Mouse (Mus musculus): ENCODE measurements around the gene Pmpca. TPM values are rescaled to one million over a fixed set of nuclear protein-coding genes. Genes with fewer than 3 reads are reported as not detected.

Pmpca gene
- polyA plus RNA-seq (2015; fragmentation: Nextera tagmentation; extraction: Ambion mirVana), result 94.3 and 95.6 TPM in 2 replicates

DNA sequence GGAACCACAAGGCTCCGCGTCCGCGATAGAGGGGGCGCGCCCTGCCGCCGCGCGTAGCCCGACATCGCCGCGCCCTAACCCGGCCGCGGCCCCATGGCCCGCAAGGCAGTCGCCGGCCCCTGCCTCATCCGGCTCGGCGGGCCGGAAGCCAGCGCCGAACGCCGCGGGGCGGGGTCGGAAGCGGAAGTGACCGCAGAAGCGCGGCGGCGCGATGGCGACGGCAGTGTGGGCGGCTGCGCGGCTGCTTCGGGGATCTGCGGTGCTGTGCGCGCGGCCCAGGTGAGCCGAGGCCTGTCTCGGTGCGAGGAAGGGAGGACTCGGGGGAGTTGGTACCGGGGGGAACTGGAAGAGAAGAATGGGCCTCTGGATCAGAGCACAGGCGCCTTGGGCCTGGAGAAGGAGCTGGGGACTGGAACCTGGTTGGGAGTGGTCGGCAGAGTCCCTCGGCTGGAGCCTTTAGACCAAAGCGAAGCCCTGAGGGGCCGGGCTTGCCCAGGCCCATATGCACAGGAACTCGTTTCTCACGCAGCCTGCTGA is at the start of gene Pmpca, which contains the start of gene Entr1:
Gene Pmpca (plus strand): TSS at position 186 of the 537 bp plus-strand sequence.
Gene Entr1 (minus strand): TSS at position 163 of the 537 bp plus-strand sequence.
- ATAC-seq (ENCODE audit: low FRiP score), result peak; percentile 92
- peak within 1 kb of the TSS; percentile 99 for H3K4me2 ChIP-seq
- peak within 1 kb of the TSS; percentile 97 for H3K9ac ChIP-seq
- under 1% methylated on average over 53 of the region's 60 CpGs for WGBS
- peaks cover 76% of the 10 kb centered on the region for H3K36me3 ChIP-seq
- H3K4me3 ChIP-seq, result peak within 1 kb of the TSS; percentile 97
- peak within 1 kb of the TSS; percentile 86 for H3K27ac ChIP-seq
- no peaks in the 10 kb centered on the region for H3K27me3 ChIP-seq
- H3K4me1 ChIP-seq (replicated peaks), result peaks cover 28% of the 10 kb centered on the region
- H3K9me3 ChIP-seq, result no peaks in the 10 kb centered on the region

DNA sequence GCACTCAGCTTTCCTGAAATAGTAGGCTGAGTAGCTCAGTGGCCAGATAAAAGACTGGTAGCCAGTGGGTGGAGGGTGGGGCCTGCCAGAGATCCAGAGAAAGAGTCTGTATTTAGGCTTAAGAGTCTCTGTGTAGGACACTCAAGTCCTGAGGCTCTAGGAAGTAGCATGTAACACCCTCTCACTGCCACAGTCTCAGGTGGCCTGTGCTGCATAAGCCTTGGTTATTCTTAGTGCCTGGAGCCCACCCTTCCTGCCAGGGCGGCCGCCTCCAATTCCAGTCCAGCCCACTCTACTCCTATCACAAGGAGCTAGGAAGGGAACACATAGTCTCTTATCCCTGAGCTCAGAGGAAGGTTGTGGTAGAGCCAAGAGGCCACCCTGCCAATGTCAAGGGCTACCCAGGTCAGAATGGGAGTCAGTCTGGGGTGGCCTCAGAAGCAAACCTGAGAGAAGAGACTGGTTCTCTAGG is 47.6 kb upstream of the Pmpca start:
- H3K36me3 ChIP-seq, result peaks cover 83% of the 10 kb centered on the region
- no peaks in the 10 kb centered on the region for H3K27me3 ChIP-seq
- no peak for ATAC-seq (ENCODE audit: low FRiP score)
- no peaks in the 10 kb centered on the region for H3K4me1 ChIP-seq (replicated peaks)
- no peaks in the 10 kb centered on the region for H3K9me3 ChIP-seq
- H3K27ac ChIP-seq, result peak overlapping the region; percentile 48; the same call in 1 of the 2 replicates
- H3K4me3 ChIP-seq, result no peak overlapping the region
- WGBS, result 83% methylated on average over 2 of the region's 2 CpGs
- H3K9ac ChIP-seq, result no peak overlapping the region; the same call in 1 of the 2 replicates
- no peak overlapping the region for H3K4me2 ChIP-seq

DNA sequence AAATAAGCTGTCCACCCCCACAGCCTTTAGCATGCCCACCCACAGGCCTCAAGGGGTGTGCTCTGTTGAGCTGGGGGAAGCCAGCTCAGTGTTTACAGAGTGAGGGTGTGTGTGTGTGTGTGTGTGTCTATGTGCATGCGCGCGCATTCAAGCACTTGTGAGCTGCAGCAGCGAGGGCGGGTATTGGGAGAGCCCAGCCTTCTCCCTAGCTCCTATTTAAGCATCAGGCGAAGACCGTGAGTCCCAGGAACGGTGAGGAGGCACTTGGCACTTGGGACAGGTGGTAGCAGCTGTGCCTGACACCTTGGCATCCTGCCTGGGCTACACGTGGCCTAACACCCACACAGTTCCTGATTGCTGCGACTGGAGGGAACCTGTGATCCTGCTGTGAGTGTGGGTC is 47.1 kb upstream of the Pmpca start:
- Histone ChIP-seq H3K4me3 (no peak overlapping the region), H3K4me2 (no peak overlapping the region), H3K27ac (peak overlapping the region; percentile 48; the same call in 1 of the 2 replicates), H3K4me1 (replicated peaks) (no peaks in the 10 kb centered on the region), H3K27me3 (no peaks in the 10 kb centered on the region), H3K9me3 (no peaks in the 10 kb centered on the region), H3K36me3 (peaks cover 88% of the 10 kb centered on the region), H3K9ac (no peak overlapping the region)
- 81% methylated on average over 10 of the region's 10 CpGs for WGBS
- no peak for ATAC-seq (ENCODE audit: low FRiP score)

DNA sequence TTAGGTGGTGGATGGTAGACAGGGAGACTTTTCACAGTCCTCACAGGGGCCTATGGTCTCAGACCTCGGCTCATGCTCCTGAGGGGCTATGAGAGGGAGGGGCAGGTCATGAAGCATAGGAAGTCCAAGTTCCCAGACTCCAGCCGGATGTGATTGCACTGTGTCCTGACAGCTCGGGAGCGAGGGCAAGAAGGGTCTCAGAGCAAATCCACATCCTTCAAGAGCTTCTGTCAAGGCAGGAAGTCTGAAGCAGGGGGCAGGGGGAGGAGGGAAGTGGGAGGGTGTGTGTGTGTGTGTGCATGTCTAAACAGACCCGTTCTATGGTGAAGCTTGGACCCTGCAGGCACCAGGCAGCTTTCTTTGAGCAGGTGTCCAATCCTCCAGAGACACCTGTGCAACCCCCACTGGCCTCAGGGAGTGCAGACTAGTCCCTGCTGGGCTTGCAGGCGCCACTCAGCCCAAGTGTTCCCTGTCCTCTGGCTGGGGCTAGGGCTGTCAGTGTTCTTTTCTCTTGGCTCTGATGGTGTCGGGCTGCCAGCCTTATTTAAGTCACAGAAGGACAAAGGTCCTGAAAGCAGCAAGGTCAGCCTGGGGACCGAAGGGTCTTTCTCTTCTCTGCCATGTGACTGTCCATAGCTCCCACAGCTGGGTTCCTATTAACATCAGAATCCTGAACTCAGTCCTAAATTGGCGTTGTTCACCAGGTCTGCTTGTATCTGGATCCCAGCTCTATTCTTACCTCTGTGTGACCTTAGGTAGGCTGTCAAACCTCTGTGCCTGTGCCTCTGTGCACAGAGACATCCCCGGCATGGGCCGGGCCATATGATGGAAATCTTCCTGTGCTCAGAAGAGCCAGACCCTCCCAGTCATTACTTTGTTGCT is 46.3 kb upstream of the Pmpca start:
- Histone ChIP-seq H3K9ac (no peak overlapping the region), H3K27me3 (no peaks in the 10 kb centered on the region), H3K4me2 (no peak overlapping the region), H3K27ac (peak overlapping the region; percentile 48; the same call in 1 of the 2 replicates), H3K36me3 (peaks cover 96% of the 10 kb centered on the region), H3K4me1 (replicated peaks) (no peaks in the 10 kb centered on the region), H3K4me3 (no peak overlapping the region), H3K9me3 (no peaks in the 10 kb centered on the region)
- 74% methylated on average over 11 of the region's 11 CpGs for WGBS
- no peak for ATAC-seq (ENCODE audit: low FRiP score)

DNA sequence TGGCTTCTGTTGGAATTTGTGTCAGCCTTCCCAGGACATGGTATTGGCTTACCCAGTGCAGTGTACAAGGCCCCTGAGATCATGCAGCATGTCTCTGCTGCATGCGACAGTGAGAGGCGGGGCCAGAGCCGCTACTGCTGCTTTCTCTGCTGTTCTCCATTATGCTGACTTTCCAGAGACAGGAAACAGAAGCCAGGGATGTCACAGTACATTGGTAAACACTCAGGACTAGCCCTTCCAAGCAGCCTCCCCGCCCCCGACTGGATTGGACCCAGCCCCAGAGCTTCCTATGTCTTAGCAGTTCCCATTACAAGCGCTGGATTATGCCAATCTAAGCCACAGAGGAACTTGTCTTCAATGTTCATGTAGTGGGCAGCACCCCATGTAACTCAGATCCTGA is 40.9 kb upstream of the Pmpca start:
- Histone ChIP-seq H3K27ac (peak overlapping the region; percentile 46), H3K9ac (no peak overlapping the region), H3K27me3 (no peaks in the 10 kb centered on the region), H3K4me3 (no peak overlapping the region), H3K36me3 (peaks cover 73% of the 10 kb centered on the region), H3K9me3 (no peaks in the 10 kb centered on the region), H3K4me2 (no peak overlapping the region), H3K4me1 (replicated peaks) (peaks cover 23% of the 10 kb centered on the region)
- ATAC-seq (ENCODE audit: low FRiP score), result no peak
- 75% methylated on average over 6 of the region's 6 CpGs for WGBS

DNA sequence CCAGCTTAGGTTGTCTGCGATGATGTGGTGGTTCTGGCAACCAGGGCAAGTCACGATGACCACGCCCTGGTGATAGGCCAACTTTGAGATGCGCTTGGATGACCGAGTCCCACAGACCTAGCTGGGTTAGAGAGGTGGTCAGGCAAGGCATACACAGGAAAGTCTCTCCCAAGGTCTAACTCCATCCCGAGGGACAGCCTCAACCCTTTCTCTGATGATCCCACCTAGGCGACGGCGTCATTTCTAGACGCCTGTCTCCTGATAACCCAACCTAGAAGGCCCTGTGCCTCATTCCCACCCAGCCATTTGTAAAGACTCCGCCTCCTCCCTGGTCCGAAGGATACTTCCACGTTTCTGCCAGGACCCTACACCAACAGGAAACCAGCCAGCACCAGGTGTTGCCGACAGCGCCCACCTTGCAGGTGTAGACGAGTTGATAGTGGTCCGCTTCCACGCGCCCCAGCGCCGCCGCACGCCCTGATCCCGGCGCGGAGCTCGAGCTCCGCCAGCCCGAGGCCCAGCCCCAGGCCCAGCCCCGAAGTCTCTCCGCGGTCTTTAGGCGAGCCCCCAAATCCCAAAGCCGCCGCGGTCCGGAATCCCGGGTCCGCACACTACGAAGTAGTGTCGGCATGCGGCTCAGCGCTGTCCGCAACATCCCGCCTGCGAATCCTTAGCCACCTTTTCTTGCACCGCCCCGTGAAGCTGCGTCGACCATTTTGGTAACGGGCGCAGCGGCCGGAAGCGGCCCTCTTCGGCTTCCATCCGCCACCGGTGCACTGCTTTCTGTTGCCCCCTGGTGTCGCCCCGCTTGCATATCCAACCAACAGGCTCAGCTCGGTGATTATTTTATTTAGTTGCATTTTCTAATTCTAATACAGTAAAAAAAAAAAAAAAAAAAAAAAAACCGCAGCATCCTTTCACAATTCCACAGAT is 37.5 kb upstream of the Pmpca start, which contains the start of gene Dnlz:
Gene Dnlz (minus strand): TSS at position 753 of the 933 bp plus-strand sequence.
- Histone ChIP-seq H3K9ac (peak within 1 kb of the TSS; percentile 86), H3K27me3 (no peaks in the 10 kb centered on the region), H3K4me3 (peak within 1 kb of the TSS; percentile 64), H3K4me1 (replicated peaks) (peaks cover 34% of the 10 kb centered on the region), H3K27ac (peak within 1 kb of the TSS; percentile 90), H3K36me3 (peaks cover 39% of the 10 kb centered on the region), H3K4me2 (peak within 1 kb of the TSS; percentile 79), H3K9me3 (no peaks in the 10 kb centered on the region)
- peak; percentile 86 for ATAC-seq (ENCODE audit: low FRiP score)
- 1% methylated on average over 62 of the region's 62 CpGs for WGBS

DNA sequence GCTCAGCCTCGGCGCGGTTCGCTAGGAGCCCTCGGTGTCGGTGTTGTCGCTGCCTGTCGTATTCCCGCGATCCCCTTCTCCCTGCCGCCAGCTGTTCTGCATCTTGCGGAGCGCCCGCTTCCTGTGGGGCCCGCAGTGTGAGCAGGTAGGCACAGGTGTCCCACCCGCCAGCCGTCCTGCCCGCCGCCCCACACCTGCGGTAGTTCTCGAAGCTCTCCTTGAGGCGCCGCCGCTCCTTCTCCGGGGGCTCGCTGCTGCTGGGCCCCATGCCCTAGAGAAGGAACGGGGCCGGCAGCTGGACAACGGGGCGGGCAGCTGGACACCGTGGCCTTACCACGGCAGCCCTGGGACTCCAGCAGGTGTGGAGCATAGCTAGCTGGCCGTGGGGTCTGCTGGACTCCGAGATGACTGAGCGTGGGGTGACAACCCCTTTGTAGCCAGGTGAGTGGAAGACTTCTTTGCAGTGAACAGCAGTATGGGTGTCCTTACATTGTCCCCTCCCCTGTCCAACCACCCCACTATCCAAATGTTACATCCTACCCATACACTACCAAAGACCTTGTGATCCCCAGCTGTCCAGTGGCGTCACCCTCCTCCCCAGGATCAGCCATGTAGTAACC is 36.7 kb upstream of the Pmpca start:
- 3% methylated on average over 36 of the region's 36 CpGs for WGBS
- H3K4me1 ChIP-seq (replicated peaks), result peaks cover 35% of the 10 kb centered on the region
- H3K27ac ChIP-seq, result peak overlapping the region; percentile 90
- H3K36me3 ChIP-seq, result peaks cover 35% of the 10 kb centered on the region
- peak overlapping the region; percentile 64 for H3K4me3 ChIP-seq
- H3K4me2 ChIP-seq, result peak overlapping the region; percentile 79
- no peaks in the 10 kb centered on the region for H3K27me3 ChIP-seq
- peak overlapping the region; percentile 86 for H3K9ac ChIP-seq
- H3K9me3 ChIP-seq, result no peaks in the 10 kb centered on the region
- ATAC-seq (ENCODE audit: low FRiP score), result peak; percentile 54

DNA sequence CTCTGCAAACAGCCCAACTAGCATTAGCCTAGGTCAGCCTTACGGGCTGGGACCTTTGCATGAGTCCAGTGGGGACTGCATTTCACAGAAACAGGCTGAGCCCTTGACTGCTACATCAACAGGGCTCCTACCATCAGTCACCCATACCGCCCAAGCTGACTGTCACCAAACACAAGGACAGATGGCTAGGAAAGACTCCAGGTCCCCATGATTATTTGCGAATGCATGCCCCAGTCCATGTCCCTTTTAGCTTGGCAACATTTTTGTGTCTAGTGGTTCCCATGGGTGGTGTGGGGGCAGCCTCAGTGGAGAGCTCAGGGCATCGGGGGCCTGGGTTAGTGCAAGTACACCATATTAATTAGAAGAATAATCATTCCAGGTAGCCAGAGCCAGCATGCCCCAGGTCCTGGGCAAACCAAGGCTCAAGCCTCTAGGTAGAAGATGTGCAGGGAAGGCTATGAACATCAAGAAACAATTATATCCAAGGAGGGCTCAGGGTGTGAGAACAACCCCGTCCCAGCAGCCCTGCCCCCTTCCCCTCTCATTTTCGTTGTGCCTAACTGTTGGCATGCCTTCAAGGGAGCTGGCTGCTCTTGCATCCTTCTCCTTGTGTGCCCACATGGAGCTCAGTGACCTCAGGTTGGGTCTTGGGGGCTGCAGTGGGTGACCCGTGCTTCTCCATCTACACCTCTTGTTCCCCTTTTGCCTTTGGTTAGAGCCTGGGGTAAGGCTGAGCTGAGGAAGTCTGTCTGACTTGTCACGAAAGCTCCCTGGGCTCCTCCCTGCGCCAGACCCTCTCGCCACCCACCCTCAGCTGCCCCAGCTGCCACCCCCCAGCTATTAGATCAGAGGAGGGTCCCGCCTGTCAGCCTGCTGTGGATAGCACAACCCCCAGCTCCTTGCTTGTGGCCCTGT is 35.8 kb upstream of the Pmpca start:
- H3K27ac ChIP-seq, result no peak overlapping the region

DNA sequence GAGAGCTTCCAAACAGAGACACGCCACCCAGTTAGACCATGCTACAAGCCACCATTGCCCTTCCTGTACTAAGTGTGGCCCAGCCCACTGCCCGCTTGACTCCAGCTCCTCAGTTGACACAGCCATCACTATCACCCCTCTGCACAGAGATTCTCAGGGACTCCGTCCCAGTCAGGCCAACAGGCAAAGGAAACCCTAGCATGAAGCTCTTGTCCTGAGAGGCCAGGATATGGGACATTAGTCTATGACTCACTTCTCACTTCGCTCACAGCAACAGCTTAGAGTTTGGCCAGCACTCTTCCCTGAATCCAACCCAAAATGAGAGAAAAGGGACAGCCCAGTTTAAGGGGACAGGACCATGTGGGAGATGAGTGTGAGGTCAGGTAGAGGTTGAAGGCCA is 34.7 kb upstream of the Pmpca start:
- Histone ChIP-seq H3K9me3 (no peaks in the 10 kb centered on the region), H3K27ac (no peak overlapping the region), H3K4me2 (no peak overlapping the region), H3K4me3 (no peak overlapping the region), H3K9ac (no peak overlapping the region), H3K27me3 (no peaks in the 10 kb centered on the region), H3K36me3 (peaks cover 15% of the 10 kb centered on the region), H3K4me1 (replicated peaks) (peaks cover 38% of the 10 kb centered on the region)
- no peak for ATAC-seq (ENCODE audit: low FRiP score)
- WGBS, result 92% methylated on average over 4 of the region's 4 CpGs

More for the DNA sequence above, 35.8 kb upstream of the Pmpca start:
- Histone ChIP-seq H3K36me3 (peaks cover 26% of the 10 kb centered on the region), H3K4me3 (peak overlapping the region; percentile 64), H3K4me1 (replicated peaks) (peaks cover 38% of the 10 kb centered on the region), H3K4me2 (peak overlapping the region; percentile 79), H3K27me3 (no peaks in the 10 kb centered on the region), H3K9ac (peak overlapping the region; percentile 86), H3K9me3 (no peaks in the 10 kb centered on the region)
- no peak for ATAC-seq (ENCODE audit: low FRiP score)
- 89% methylated on average over 11 of the region's 11 CpGs for whole genome bisulfite sequencing

DNA sequence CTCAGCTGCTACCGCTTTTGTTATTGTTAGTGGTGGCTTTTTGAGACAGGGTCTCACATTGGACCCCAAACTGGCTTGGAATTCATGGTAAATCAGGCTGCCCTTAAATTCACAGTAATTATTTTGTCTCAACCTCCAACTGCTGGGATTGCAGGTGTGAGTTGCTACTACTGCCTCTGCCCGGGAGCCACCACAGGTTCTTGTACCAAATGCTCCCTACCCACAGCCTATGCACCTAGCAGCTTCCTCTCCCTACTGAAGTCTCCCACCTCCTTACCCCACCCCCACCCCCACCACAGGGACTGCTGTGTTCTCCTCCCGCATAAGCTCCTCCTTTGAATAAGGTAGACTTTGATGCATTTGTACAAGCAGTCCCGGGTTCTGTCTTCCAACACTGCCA is 32.9 kb upstream of the Pmpca start:
- Histone ChIP-seq H3K4me2 (no peak overlapping the region), H3K9ac (no peak overlapping the region; the same call in 1 of the 2 replicates), H3K36me3 (0 out of 2 replicates have a peak, but pooled peaks cover 4% of the 10 kb centered on the region), H3K9me3 (no peaks in the 10 kb centered on the region), H3K27ac (no peak overlapping the region), H3K4me3 (no peak overlapping the region), H3K27me3 (no peaks in the 10 kb centered on the region), H3K4me1 (replicated peaks) (peaks cover 25% of the 10 kb centered on the region)
- WGBS, result 86% methylated on average over 4 of the region's 4 CpGs
- ATAC-seq (ENCODE audit: low FRiP score), result no peak

Data from hindbrain, embryonic 13.5 days (tissue).